Mouse (Mus musculus) midbrain, embryonic 14.5 days (tissue): Measurements from ENCODE around the gene Adk. TPM values are rescaled to one million over a fixed set of nuclear protein-coding genes. Genes with fewer than 3 reads are reported as not detected.

ENCODE experiments used
- ATAC-seq: fragments of 200-750 bp; cut with Nextera tagmentation; 2 replicates; pipeline ENCODE4 v1.8.0; 2017; ENCODE audit warnings: moderate number of reproducible peaks, moderate library complexity; ENCODE audit not compliant: low FRiP score, low TSS enrichment
- DNase-seq: peaks from one replicate; pipeline ENCODE4 v3.0.0-alpha.2; 2015
- H3K27ac ChIP-seq: fragments of 300-500 bp; sonication (generic); replicated peaks from 2 replicates; pipeline ENCODE4 v1.5.1; 2014; ENCODE audit warnings: mild to moderate bottlenecking, low read depth, low read length, moderate library complexity
- H3K27me3 ChIP-seq: fragments of 300-500 bp; sonication (generic); 2 replicates; pipeline ENCODE4 v1.6.1; 2014; ENCODE audit warnings: low read length, control low read depth, mixed read lengths; ENCODE audit not compliant: control insufficient read depth, insufficient read depth
- H3K36me3 ChIP-seq: fragments of 300-500 bp; sonication (generic); 2 replicates; pipeline ENCODE4 v1.6.1; 2014; ENCODE audit warnings: low read length, control low read depth; ENCODE audit not compliant: control insufficient read depth, insufficient read depth
- H3K4me1 ChIP-seq: fragments of 300-500 bp; sonication (generic); 2 replicates; pipeline ENCODE4 v1.6.1; 2014; ENCODE audit warnings: mild to moderate bottlenecking, antibody characterized with exemption, low read length, control low read depth; ENCODE audit not compliant: control insufficient read depth, insufficient read depth
- H3K4me2 ChIP-seq: fragments of 300-500 bp; sonication (generic); 2 replicates; pipeline ENCODE4 v1.6.1; 2014; ENCODE audit warnings: mild to moderate bottlenecking, low read length, moderate library complexity
- H3K4me3 ChIP-seq: fragments of 300-500 bp; sonication (generic); replicated peaks from 2 replicates; pipeline ENCODE4 v1.5.1; 2014; ENCODE audit warnings: low read depth, low read length
- H3K9ac ChIP-seq: fragments of 300-500 bp; sonication (generic); replicated peaks from 2 replicates; pipeline ENCODE4 v1.6.1; 2014; ENCODE audit warnings: mild to moderate bottlenecking, low read length, moderate library complexity
- H3K9me3 ChIP-seq: fragments of 300-500 bp; sonication (generic); 2 replicates; pipeline ENCODE4 v1.6.1; 2016; ENCODE audit warnings: low read length, control low read depth, mixed read lengths; ENCODE audit not compliant: control insufficient read depth
- WGBS: fragments of 180-500 bp; shearing (Covaris S2); extraction: QIAGEN DNeasy Blood & Tissue Kit; methylation state at CpG from one replicate; pipeline ENCODE4 v1.1.7; 2014; 5-methylcytosine and 5-hydroxymethylcytosine counted together
- polyA plus RNA-seq: library from polyadenylated mRNA; unstranded; fragments of >200 nt; fragmentation: Nextera tagmentation; extraction: Ambion mirVana; gene quantifications from 2 replicates; pipeline ENCODE4 v1.2.1, GENCODE M21; 2014

Gene Adk
- polyA plus RNA-seq, 1 experiment from 2014 or later = 37.9 TPM

- H3K27me3 ChIP-seq = no peaks in the 10 kb centered on the region
- 12% methylated on average over 3 of the region's 3 CpGs for WGBS
- no peak for ATAC-seq
- peak; percentile 82 for DNase-seq
- peaks cover 13% of the 10 kb centered on the region; the same call in 1 of the 2 replicates for H3K4me1 ChIP-seq
- no peaks in the 10 kb centered on the region for H3K36me3 ChIP-seq
- peak overlapping the region; percentile 50 for H3K27ac ChIP-seq
- H3K9ac ChIP-seq = no peak overlapping the region
- no peaks in the 10 kb centered on the region for H3K9me3 ChIP-seq
- H3K4me2 ChIP-seq = no peak overlapping the region
- H3K4me3 ChIP-seq = no peak overlapping the region
These were observed 169.8 kb downstream of the Adk start for GRCm38 (mm10) chr14:21222206-21222605.

DNA sequence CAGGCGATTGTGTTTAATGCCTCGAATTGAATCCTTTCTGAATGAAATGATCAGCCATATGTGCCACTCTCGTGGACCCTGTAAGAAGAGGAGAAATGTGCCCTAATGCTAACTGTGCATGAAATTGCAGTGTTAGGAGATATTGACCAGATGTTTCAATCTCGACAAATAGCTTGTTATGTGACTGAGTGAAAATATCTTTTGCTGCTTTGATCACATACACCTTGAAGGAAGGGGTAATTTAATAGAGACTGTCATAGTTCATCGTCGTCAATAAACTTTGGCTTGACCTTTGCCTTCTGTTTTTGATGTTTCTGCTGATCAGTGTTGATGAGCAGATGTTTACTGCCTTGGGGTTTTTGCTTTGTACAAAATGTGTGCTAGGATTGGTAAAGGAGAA, 171.1 kb downstream of the Adk start:
- H3K9ac ChIP-seq = no peak overlapping the region
- no peaks in the 10 kb centered on the region for H3K27me3 ChIP-seq
- 78% methylated on average over 6 of the region's 6 CpGs for WGBS
- no peak overlapping the region for H3K4me2 ChIP-seq
- ATAC-seq (no peak), DNase-seq (peak; percentile 2)
- H3K9me3 ChIP-seq = no peaks in the 10 kb centered on the region
- H3K27ac ChIP-seq = no peak overlapping the region
- H3K4me1 ChIP-seq = peaks cover 13% of the 10 kb centered on the region; the same call in 1 of the 2 replicates
- H3K36me3 ChIP-seq = no peaks in the 10 kb centered on the region
- no peak overlapping the region for H3K4me3 ChIP-seq

DNA sequence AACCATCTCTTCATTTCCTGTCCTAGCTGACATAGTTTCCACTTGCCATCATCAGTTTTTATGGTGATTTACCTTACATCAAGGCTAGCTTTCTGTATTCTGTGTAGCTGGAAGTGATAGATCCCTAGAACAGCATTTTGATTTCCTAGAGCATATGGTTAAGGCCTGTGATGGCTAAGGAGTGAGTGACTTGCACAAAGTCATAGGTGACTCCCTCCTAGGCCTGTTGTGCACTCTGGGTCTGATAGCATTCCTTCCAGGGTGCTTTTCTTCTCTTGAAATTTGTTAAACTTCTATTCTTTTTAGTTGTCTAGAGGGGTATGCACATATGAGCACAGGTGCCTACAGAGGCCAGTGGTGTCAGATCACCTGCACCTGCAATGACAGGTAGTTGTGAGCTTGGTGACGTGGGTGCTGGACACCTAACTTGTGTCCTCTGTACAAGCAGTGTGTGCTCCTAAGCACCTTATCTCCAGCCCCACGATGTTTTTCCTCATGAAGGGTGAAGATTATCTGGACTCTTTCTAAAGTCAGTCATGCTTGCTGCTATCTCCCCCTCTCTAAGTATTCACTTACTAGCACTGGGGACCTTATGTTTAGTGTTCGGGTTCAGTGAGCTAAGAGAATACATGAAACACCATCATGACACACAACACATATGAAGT, 171.7 kb downstream of the Adk start:
- DNase-seq (no peak), ATAC-seq (no peak)
- Histone ChIP-seq H3K36me3 (no peaks in the 10 kb centered on the region), H3K4me2 (no peak overlapping the region), H3K4me1 (peaks cover 13% of the 10 kb centered on the region; the same call in 1 of the 2 replicates), H3K27me3 (no peaks in the 10 kb centered on the region), H3K9me3 (no peaks in the 10 kb centered on the region), H3K4me3 (no peak overlapping the region), H3K27ac (no peak overlapping the region), H3K9ac (no peak overlapping the region)
- WGBS = 90% methylated on average over 3 of the region's 3 CpGs

GRCm38 (mm10) chr14:21237051-21237450, 184.7 kb downstream of the Adk start:
- H3K9me3 ChIP-seq = no peaks in the 10 kb centered on the region
- H3K9ac ChIP-seq = no peak overlapping the region
- no peaks in the 10 kb centered on the region for H3K36me3 ChIP-seq
- no peak overlapping the region for H3K4me3 ChIP-seq
- WGBS = 95% methylated on average over 2 of the region's 2 CpGs
- H3K27me3 ChIP-seq = no peaks in the 10 kb centered on the region
- no peaks in the 10 kb centered on the region for H3K4me1 ChIP-seq
- no peak overlapping the region for H3K27ac ChIP-seq
- DNase-seq (no peak), ATAC-seq (no peak)
- H3K4me2 ChIP-seq = no peak overlapping the region

- Histone ChIP-seq H3K4me2 (no peak overlapping the region), H3K4me1 (no peaks in the 10 kb centered on the region), H3K27ac (no peak overlapping the region), H3K4me3 (no peak overlapping the region), H3K27me3 (no peaks in the 10 kb centered on the region), H3K36me3 (no peaks in the 10 kb centered on the region), H3K9ac (no peak overlapping the region), H3K9me3 (no peaks in the 10 kb centered on the region)
- WGBS = 95% methylated on average over 5 of the region's 5 CpGs
- ATAC-seq = no peak
- no peak for DNase-seq
These were observed 188.7 kb downstream of the Adk start for GRCm38 (mm10) chr14:21241105-21241504.

GRCm38 (mm10) chr14:21251386-21251785, 199.0 kb downstream of the Adk start:
- DNase-seq = peak; percentile 63
- Histone ChIP-seq H3K27me3 (no peaks in the 10 kb centered on the region), H3K4me1 (peaks cover 23% of the 10 kb centered on the region), H3K9me3 (no peaks in the 10 kb centered on the region), H3K9ac (no peak overlapping the region), H3K4me2 (peak overlapping the region; percentile 46), H3K36me3 (no peaks in the 10 kb centered on the region), H3K4me3 (no peak overlapping the region), H3K27ac (peak overlapping the region; percentile 90)
- ATAC-seq = peak; percentile 32; the same call in 1 of the 2 replicates
- WGBS = 9% methylated on average over 5 of the region's 5 CpGs

GRCm38 (mm10) chr14:21252326-21252886, 200.0 kb downstream of the Adk start:
- peak overlapping the region; percentile 90 for H3K27ac ChIP-seq
- no peaks in the 10 kb centered on the region for H3K36me3 ChIP-seq
- peak overlapping the region; percentile 46 for H3K4me2 ChIP-seq
- H3K4me1 ChIP-seq = peaks cover 23% of the 10 kb centered on the region
- peak; percentile 94 for DNase-seq
- WGBS = 1% methylated on average over 7 of the region's 7 CpGs
- H3K27me3 ChIP-seq = no peaks in the 10 kb centered on the region
- peak overlapping the region; percentile 12; the same call in 1 of the 2 replicates for H3K4me3 ChIP-seq
- H3K9ac ChIP-seq = no peak overlapping the region; the same call in 1 of the 2 replicates
- no peaks in the 10 kb centered on the region for H3K9me3 ChIP-seq
- peak; percentile 91 for ATAC-seq

- ATAC-seq (peak; percentile 69), DNase-seq (peak; percentile 86)
- peaks cover 23% of the 10 kb centered on the region for H3K4me1 ChIP-seq
- peak overlapping the region; percentile 84 for H3K27ac ChIP-seq
- no peaks in the 10 kb centered on the region for H3K9me3 ChIP-seq
- no peak overlapping the region for H3K4me3 ChIP-seq
- no peaks in the 10 kb centered on the region for H3K36me3 ChIP-seq
- no peak overlapping the region; the same call in 1 of the 2 replicates for H3K9ac ChIP-seq
- H3K27me3 ChIP-seq = no peaks in the 10 kb centered on the region
- WGBS = 3% methylated on average over 5 of the region's 5 CpGs
- peak overlapping the region; percentile 38 for H3K4me2 ChIP-seq
These were observed 201.1 kb downstream of the Adk start for GRCm38 (mm10) chr14:21253321-21253992.
